Mouse (Mus musculus) inflammation-experienced regulatory T-cells, adult 6 months (primary cell): ENCODE measurements around the gene Ccdc9b. TPM values are rescaled to one million over a fixed set of nuclear protein-coding genes. Genes with fewer than 3 reads are reported as not detected.

Experiments used
- ATAC-seq: one replicate; pipeline ENCODE4 v1.8.0; 2017
- polyA plus RNA-seq, 3 experiments: library from polyadenylated mRNA; unstranded; fragments of 100-300 nt; shearing (Covaris generic); gene quantifications; one replicate each; pipeline ENCODE4 v1.2.1; 2017

The Ccdc9b gene
- polyA plus RNA-seq, 3 experiments from 2014 or later: 0.16 to 0.30 TPM; not detected in 1

GRCm38 (mm10) chr2:118708472-118708871 is 54.0 kb downstream of the Ccdc9b start:
- ATAC-seq: no peak

- no peak for ATAC-seq
Observed at GRCm38 (mm10) chr2:118706436-118706835, 56.0 kb downstream of the Ccdc9b start.

Other genes starting within 250 kb of the Ccdc9b start
- gene Bmf, start 213.0 kb downstream of the Ccdc9b start, polyA plus RNA-seq: 1 to 10 TPM in 2 of 3 experiments, under 1 TPM in 1; 0.81 to 2.8 (median 1.7) TPM
- gene Bub1b, start 164.4 kb downstream of the Ccdc9b start, polyA plus RNA-seq: 10 to 100 TPM in 1 of 3 experiments, 1 to 10 TPM in 2; 5.4 to 49.0 (median 9.4) TPM
- gene Pak6, start 99.4 kb downstream of the Ccdc9b start, polyA plus RNA-seq: under 1 TPM in 2 of 3 experiments, not detected in 1; 0.15 to 0.60 TPM
- not detected for gene Ankrd63, start 58.7 kb downstream of the Ccdc9b start, polyA plus RNA-seq
- 10 to 100 TPM in 2 of 3 experiments, 1 to 10 TPM in 1; 8.2 to 18.9 (median 18.4) TPM for gene Plcb2, start 34.2 kb downstream of the Ccdc9b start, polyA plus RNA-seq
- gene Inafm2, start 16.9 kb downstream of the Ccdc9b start, polyA plus RNA-seq: 10 to 100 TPM; 28.1 to 40.7 (median 28.2) TPM
- not detected for gene Phgr1, start 10.1 kb upstream of the Ccdc9b start, polyA plus RNA-seq
- not detected for gene Disp2, start 17.1 kb upstream of the Ccdc9b start, polyA plus RNA-seq
- gene Knstrn, start 51.3 kb upstream of the Ccdc9b start, polyA plus RNA-seq: 10 to 100 TPM; 11.9 to 73.4 (median 13.7) TPM
- gene Ivd, start 99.3 kb upstream of the Ccdc9b start, polyA plus RNA-seq: 10 to 100 TPM; 33.1 to 71.6 (median 60.8) TPM
- 1 to 10 TPM; 2.2 to 4.6 (median 4.6) TPM for gene Bahd1, start 137.7 kb upstream of the Ccdc9b start, polyA plus RNA-seq
- 1 to 10 TPM; 1.1 to 1.6 (median 1.5) TPM for gene Chst14, start 163.8 kb upstream of the Ccdc9b start, polyA plus RNA-seq